Mouse (Mus musculus): Measurements from ENCODE around the gene Cmtm6. TPM values are rescaled to one million over a fixed set of nuclear protein-coding genes. Genes with fewer than 3 reads are reported as not detected.

Gene Cmtm6
- total and polyA plus RNA-seq, 2 experiments from 2014 or later: 17.9 to 24.8 TPM

- H3K4me2 ChIP-seq (ENCODE audit: low read depth, low read length): no peak overlapping the region
- H3K27me3 ChIP-seq (ENCODE audit: insufficient read depth, low read length): no peaks in the 10 kb centered on the region
- no peak overlapping the region for H3K4me3 ChIP-seq (ENCODE audit: low read length)
- no peak overlapping the region for H3K27ac ChIP-seq
- no peaks in the 10 kb centered on the region for H3K4me1 ChIP-seq (ENCODE audit: insufficient read depth, low read length)
- WGBS: 76% methylated on average over 7 of the region's 7 CpGs
- DNase-seq (ENCODE audit: low spot score): no peak
- H3K9ac ChIP-seq (replicated peaks; ENCODE audit: low read length): no peak overlapping the region
- no peak for TF ChIP-seq CTCF (IDR thresholded peaks at IDR 0.05; ENCODE audit: low read depth)
- no peak for ATAC-seq
- no peaks in the 10 kb centered on the region for H3K36me3 ChIP-seq (ENCODE audit: insufficient read depth, low read length)
- no peaks in the 10 kb centered on the region for H3K9me3 ChIP-seq (ENCODE audit: low read length)
Measured at GRCm38 (mm10) chr9:114758272-114758671, 27.4 kb downstream of the Cmtm6 start.

GRCm38 (mm10) chr9:114758801-114759200 lies 27.9 kb downstream of the Cmtm6 start:
- TF ChIP-seq CTCF (IDR thresholded peaks at IDR 0.05; ENCODE audit: low read depth): no peak
- no peaks in the 10 kb centered on the region for H3K4me1 ChIP-seq (ENCODE audit: insufficient read depth, low read length)
- no peaks in the 10 kb centered on the region for H3K36me3 ChIP-seq (ENCODE audit: insufficient read depth, low read length)
- H3K9me3 ChIP-seq (ENCODE audit: low read length): no peaks in the 10 kb centered on the region
- no peak overlapping the region for H3K9ac ChIP-seq (replicated peaks; ENCODE audit: low read length)
- H3K27me3 ChIP-seq (ENCODE audit: insufficient read depth, low read length): no peaks in the 10 kb centered on the region
- 86% methylated on average over 5 of the region's 5 CpGs for WGBS
- ATAC-seq (no peak), DNase-seq (ENCODE audit: low spot score) (no peak)
- H3K4me3 ChIP-seq (ENCODE audit: low read length): no peak overlapping the region
- H3K4me2 ChIP-seq (ENCODE audit: low read depth, low read length): no peak overlapping the region
- H3K27ac ChIP-seq: no peak overlapping the region

GRCm38 (mm10) chr9:114759886-114760285 lies 29.0 kb downstream of the Cmtm6 start:
- Histone ChIP-seq H3K27me3 (ENCODE audit: insufficient read depth, low read length) (no peaks in the 10 kb centered on the region), H3K9me3 (ENCODE audit: low read length) (no peaks in the 10 kb centered on the region), H3K4me3 (ENCODE audit: low read length) (no peak overlapping the region), H3K36me3 (ENCODE audit: insufficient read depth, low read length) (no peaks in the 10 kb centered on the region), H3K4me1 (ENCODE audit: insufficient read depth, low read length) (no peaks in the 10 kb centered on the region), H3K9ac (replicated peaks; ENCODE audit: low read length) (no peak overlapping the region), H3K4me2 (ENCODE audit: low read depth, low read length) (no peak overlapping the region), H3K27ac (no peak overlapping the region)
- TF ChIP-seq CTCF (IDR thresholded peaks at IDR 0.05; ENCODE audit: low read depth): no peak
- WGBS: 65% methylated on average over 4 of the region's 4 CpGs
- ATAC-seq (no peak), DNase-seq (ENCODE audit: low spot score) (no peak)

- no peaks in the 10 kb centered on the region for H3K36me3 ChIP-seq (ENCODE audit: insufficient read depth, low read length)
- H3K4me3 ChIP-seq (ENCODE audit: low read length): no peak overlapping the region
- H3K9ac ChIP-seq (replicated peaks; ENCODE audit: low read length): no peak overlapping the region
- no peaks in the 10 kb centered on the region for H3K9me3 ChIP-seq (ENCODE audit: low read length)
- no peak overlapping the region for H3K4me2 ChIP-seq (ENCODE audit: low read depth, low read length)
- DNase-seq (ENCODE audit: low spot score) (no peak), ATAC-seq (no peak)
- no peaks in the 10 kb centered on the region for H3K27me3 ChIP-seq (ENCODE audit: insufficient read depth, low read length)
- WGBS: 81% methylated on average over 5 of the region's 5 CpGs
- no peaks in the 10 kb centered on the region for H3K4me1 ChIP-seq (ENCODE audit: insufficient read depth, low read length)
- no peak for TF ChIP-seq CTCF (IDR thresholded peaks at IDR 0.05; ENCODE audit: low read depth)
- H3K27ac ChIP-seq: no peak overlapping the region
Measured at GRCm38 (mm10) chr9:114760353-114760752, 29.4 kb downstream of the Cmtm6 start.

GRCm38 (mm10) chr9:114761848-114762247 lies 30.9 kb downstream of the Cmtm6 start:
- TF ChIP-seq CTCF (IDR thresholded peaks at IDR 0.05; ENCODE audit: low read depth): no peak
- Histone ChIP-seq H3K27me3 (ENCODE audit: insufficient read depth, low read length) (no peaks in the 10 kb centered on the region), H3K9me3 (ENCODE audit: low read length) (no peaks in the 10 kb centered on the region), H3K9ac (replicated peaks; ENCODE audit: low read length) (no peak overlapping the region), H3K4me3 (ENCODE audit: low read length) (no peak overlapping the region), H3K4me1 (ENCODE audit: insufficient read depth, low read length) (no peaks in the 10 kb centered on the region), H3K36me3 (ENCODE audit: insufficient read depth, low read length) (no peaks in the 10 kb centered on the region), H3K4me2 (ENCODE audit: low read depth, low read length) (no peak overlapping the region), H3K27ac (no peak overlapping the region)
- DNase-seq (ENCODE audit: low spot score) (no peak), ATAC-seq (no peak)
- 78% methylated on average over 11 of the region's 11 CpGs for WGBS

- no peaks in the 10 kb centered on the region for H3K36me3 ChIP-seq (ENCODE audit: insufficient read depth, low read length)
- H3K4me1 ChIP-seq (ENCODE audit: insufficient read depth, low read length): no peaks in the 10 kb centered on the region
- no peaks in the 10 kb centered on the region for H3K9me3 ChIP-seq (ENCODE audit: low read length)
- H3K27ac ChIP-seq: no peak overlapping the region
- H3K4me2 ChIP-seq (ENCODE audit: low read depth, low read length): no peak overlapping the region
- peak; percentile 70 for TF ChIP-seq CTCF (IDR thresholded peaks at IDR 0.05; ENCODE audit: low read depth)
- no peak overlapping the region for H3K9ac ChIP-seq (replicated peaks; ENCODE audit: low read length)
- DNase-seq (ENCODE audit: low spot score) (peak; percentile 75), ATAC-seq (no peak)
- no peak overlapping the region for H3K4me3 ChIP-seq (ENCODE audit: low read length)
- WGBS: 53% methylated on average over 13 of the region's 13 CpGs
- H3K27me3 ChIP-seq (ENCODE audit: insufficient read depth, low read length): no peaks in the 10 kb centered on the region
Measured at GRCm38 (mm10) chr9:114763341-114763740, 32.4 kb downstream of the Cmtm6 start.

GRCm38 (mm10) chr9:114767030-114767429 lies 36.1 kb downstream of the Cmtm6 start:
- TF ChIP-seq CTCF (IDR thresholded peaks at IDR 0.05; ENCODE audit: low read depth): no peak
- 19% methylated on average over 13 of the region's 13 CpGs for WGBS
- DNase-seq (ENCODE audit: low spot score) (peak; percentile 90), ATAC-seq (peak; percentile 94)
- Histone ChIP-seq H3K36me3 (ENCODE audit: insufficient read depth, low read length) (no peaks in the 10 kb centered on the region), H3K4me3 (ENCODE audit: low read length) (no peak overlapping the region), H3K27ac (peak overlapping the region; percentile 41; the same call in 1 of the 2 replicates), H3K9me3 (ENCODE audit: low read length) (no peaks in the 10 kb centered on the region), H3K27me3 (ENCODE audit: insufficient read depth, low read length) (no peaks in the 10 kb centered on the region), H3K9ac (replicated peaks; ENCODE audit: low read length) (no peak overlapping the region), H3K4me2 (ENCODE audit: low read depth, low read length) (no peak overlapping the region), H3K4me1 (ENCODE audit: insufficient read depth, low read length) (no peaks in the 10 kb centered on the region)
